Mouse (Mus musculus): Measurements from ENCODE around the gene Rph3a. TPM values are rescaled to one million over a fixed set of nuclear protein-coding genes. Genes with fewer than 3 reads are reported as not detected.
"Not testable (repeated sequence)": the region's sequence is repeated elsewhere in the genome, so short reads cannot be mapped to it uniquely, and the experiment has no call there.

The Rph3a gene
- polyA plus RNA-seq, 1 experiment from 2014 or later: 7.7 TPM

DNA sequence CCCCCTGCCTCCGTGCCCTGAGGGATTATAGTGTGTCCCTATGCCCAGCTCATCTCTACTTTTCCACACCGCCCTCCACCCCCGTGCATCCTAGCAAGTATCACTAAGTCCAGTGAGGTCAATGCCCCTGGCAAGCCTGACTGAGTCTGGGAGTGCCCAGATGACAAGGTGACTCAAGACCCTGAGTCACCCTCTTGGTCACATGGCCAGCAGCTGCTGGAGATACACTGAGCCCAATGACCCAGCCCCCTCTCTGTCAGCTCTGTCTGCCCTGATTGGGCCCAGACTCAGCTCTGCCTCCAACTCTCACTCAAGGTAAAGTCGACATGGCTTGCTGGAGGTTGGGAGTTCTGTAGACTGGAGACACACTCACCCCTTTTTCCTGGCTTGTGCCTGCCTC lies 72.1 kb downstream of the Rph3a start:
- Histone ChIP-seq H3K27ac (no peak overlapping the region), H3K4me3 (no peak overlapping the region), H3K36me3 (ENCODE audit: poor library complexity, severe bottlenecking) (no peaks in the 10 kb centered on the region), H3K4me1 (no peaks in the 10 kb centered on the region), H3K27me3 (no peaks in the 10 kb centered on the region), H3K9me3 (replicated peaks) (no peaks in the 10 kb centered on the region), H3K4me2 (no peak overlapping the region), H3K9ac (no peak overlapping the region)
- WGBS: 84% methylated on average over 4 of the region's 4 CpGs
- no peak for ATAC-seq

DNA sequence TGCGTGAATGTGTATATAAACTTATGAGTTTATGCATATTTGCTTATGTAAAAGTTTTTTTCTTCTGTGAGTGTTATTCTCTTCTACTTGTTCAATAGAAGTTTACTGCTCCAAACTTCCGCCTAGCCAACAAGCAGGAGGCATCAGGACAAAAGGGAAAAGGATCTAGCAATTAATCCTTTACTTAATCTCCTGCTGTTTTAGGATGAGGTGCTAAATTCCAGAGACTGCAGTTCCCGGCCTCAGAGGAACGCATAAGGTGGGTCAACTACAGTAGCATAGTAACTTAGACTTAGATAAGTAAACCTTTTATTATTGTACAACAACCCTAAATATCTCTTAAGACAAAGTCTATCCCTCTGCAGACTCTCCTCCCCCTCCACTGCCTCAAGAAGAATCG lies 75.9 kb downstream of the Rph3a start:
- ATAC-seq: no peak
- no peaks in the 10 kb centered on the region for H3K4me1 ChIP-seq
- no peak overlapping the region for H3K4me2 ChIP-seq
- H3K36me3 ChIP-seq (ENCODE audit: poor library complexity, severe bottlenecking): no peaks in the 10 kb centered on the region
- no peaks in the 10 kb centered on the region for H3K27me3 ChIP-seq
- no peaks in the 10 kb centered on the region for H3K9me3 ChIP-seq (replicated peaks)
- WGBS: 9% methylated on average over 4 of the region's 5 CpGs
- H3K9ac ChIP-seq: no peak overlapping the region
- no peak overlapping the region for H3K27ac ChIP-seq
- no peak overlapping the region for H3K4me3 ChIP-seq

DNA sequence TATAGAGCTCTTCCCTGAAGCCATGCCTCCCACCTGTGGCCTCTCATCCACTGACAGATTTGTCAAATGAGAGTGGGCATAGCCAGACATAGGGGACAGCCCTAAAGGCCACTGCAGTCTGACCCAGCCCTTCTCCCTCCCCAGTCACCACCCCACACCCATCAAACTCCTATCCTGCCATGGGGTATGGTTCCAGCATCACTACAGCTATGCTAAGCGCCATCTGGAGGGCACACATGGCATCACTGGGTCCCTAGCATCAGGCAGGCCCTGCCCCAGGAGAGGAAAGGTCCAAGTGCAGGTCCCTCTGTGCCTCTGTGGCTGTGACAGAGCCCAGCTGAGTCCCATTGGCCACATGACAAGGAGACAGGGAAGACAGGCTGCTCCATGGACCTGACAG lies 82.9 kb downstream of the Rph3a start:
- H3K4me1 ChIP-seq: no peaks in the 10 kb centered on the region
- H3K27me3 ChIP-seq: no peaks in the 10 kb centered on the region
- H3K27ac ChIP-seq: no peak overlapping the region
- no peaks in the 10 kb centered on the region for H3K9me3 ChIP-seq (replicated peaks)
- 5% methylated on average over 1 of the region's 1 CpGs for WGBS
- H3K4me2 ChIP-seq: no peak overlapping the region
- no peak overlapping the region for H3K4me3 ChIP-seq
- H3K36me3 ChIP-seq (ENCODE audit: poor library complexity, severe bottlenecking): no peaks in the 10 kb centered on the region
- H3K9ac ChIP-seq: no peak overlapping the region
- no peak for ATAC-seq

DNA sequence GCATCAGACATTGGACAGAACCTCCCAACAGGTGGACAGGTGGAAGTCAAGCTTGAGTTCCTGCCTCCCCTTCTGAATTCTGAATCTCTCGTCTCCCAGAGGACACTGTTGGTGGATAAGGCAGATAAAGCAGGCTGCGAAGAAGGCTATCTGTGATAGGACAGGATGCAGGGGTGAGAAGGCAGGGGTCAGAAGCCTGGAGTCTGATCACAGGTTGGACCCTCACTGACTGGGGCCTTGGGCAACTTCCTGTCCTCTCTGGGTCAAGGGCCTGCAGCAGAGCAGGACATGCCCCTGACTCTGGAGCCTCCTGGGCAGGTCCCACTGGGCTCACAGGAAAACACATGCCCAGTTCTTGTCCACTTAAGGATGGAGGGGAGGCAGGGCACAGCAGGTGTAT lies 83.6 kb downstream of the Rph3a start:
- not testable (repeated sequence) for H3K4me2 ChIP-seq; H3K9ac ChIP-seq; H3K9me3 ChIP-seq (replicated peaks); H3K4me1 ChIP-seq; H3K4me3 ChIP-seq; ATAC-seq; H3K27me3 ChIP-seq; H3K36me3 ChIP-seq (ENCODE audit: poor library complexity, severe bottlenecking); H3K27ac ChIP-seq
- 63% methylated on average over 2 of the region's 2 CpGs for WGBS

DNA sequence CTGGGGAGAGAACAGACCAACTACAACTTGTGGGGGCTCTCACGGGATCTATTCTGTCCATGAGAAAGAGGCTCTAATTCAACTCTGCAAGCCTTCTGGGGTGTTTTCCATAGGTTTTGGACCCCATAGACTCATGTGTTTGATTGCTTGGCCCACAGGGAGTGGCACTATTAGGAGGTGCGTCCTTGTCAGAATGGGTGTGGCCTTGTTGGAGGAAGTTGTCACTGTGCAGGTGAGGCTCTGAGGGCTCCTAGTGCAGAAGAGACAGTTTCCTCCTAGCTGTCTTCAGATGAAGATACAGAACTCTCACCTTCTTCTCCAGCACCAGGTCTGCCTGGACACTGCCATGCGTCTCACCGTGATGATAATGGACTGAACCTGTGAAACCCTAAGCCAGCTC lies 85.4 kb downstream of the Rph3a start:
- not testable (repeated sequence) for H3K9me3 ChIP-seq (replicated peaks); H3K4me3 ChIP-seq; ATAC-seq; H3K4me1 ChIP-seq; H3K4me2 ChIP-seq; H3K27me3 ChIP-seq; H3K27ac ChIP-seq; H3K36me3 ChIP-seq (ENCODE audit: poor library complexity, severe bottlenecking); H3K9ac ChIP-seq
- 89% methylated on average over 4 of the region's 4 CpGs for WGBS

DNA sequence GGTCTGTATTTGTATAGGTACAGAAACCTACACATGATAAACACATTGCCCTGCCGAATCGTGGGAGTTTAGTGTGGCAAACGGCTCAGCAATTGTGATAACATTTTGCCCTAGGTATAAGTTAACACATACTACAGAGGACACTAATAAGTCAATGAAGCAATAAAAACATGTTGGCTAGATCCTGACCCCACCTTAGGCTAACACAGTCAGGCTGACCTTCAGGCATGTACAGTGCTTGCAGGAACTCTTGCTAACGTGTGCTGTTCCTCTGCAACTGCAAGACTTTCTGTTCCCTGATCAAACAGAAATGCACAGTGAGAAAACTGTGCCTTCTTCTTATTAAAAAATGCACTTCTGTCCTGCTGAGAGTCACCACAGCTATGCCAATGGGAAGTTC lies 85.9 kb downstream of the Rph3a start:
- H3K9me3 ChIP-seq (replicated peaks): no peaks in the 10 kb centered on the region
- H3K36me3 ChIP-seq (ENCODE audit: poor library complexity, severe bottlenecking): no peaks in the 10 kb centered on the region
- H3K9ac ChIP-seq: no peak overlapping the region
- no peak overlapping the region for H3K4me3 ChIP-seq
- no peak overlapping the region for H3K4me2 ChIP-seq
- no peaks in the 10 kb centered on the region for H3K27me3 ChIP-seq
- no peaks in the 10 kb centered on the region for H3K4me1 ChIP-seq
- WGBS: 84% methylated on average over 4 of the region's 4 CpGs
- ATAC-seq: no peak
- no peak overlapping the region for H3K27ac ChIP-seq

DNA sequence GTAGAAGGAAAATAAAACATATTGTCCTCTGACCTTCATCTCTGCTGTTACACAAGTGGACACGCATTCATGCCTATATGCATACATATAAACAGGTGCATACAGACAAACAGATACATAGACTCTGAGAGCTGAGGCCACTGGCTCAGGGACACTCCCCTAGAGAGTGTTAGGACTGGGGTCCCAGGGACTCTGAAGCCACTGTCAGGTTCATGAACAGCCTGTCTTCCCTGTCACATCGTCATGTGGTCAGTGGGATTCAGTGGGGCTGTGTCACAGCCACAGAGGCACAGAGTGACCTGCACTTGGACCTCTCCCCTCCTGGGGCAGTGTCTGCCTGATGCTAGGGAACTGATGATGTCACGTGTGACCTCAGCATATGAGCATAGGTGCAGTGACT lies 89.6 kb downstream of the Rph3a start:
- H3K4me3 ChIP-seq: no peak overlapping the region
- no peak overlapping the region for H3K9ac ChIP-seq
- H3K27ac ChIP-seq: no peak overlapping the region
- H3K36me3 ChIP-seq (ENCODE audit: poor library complexity, severe bottlenecking): no peaks in the 10 kb centered on the region
- ATAC-seq: no peak
- H3K4me2 ChIP-seq: no peak overlapping the region
- H3K9me3 ChIP-seq (replicated peaks): no peaks in the 10 kb centered on the region
- H3K27me3 ChIP-seq: no peaks in the 10 kb centered on the region
- H3K4me1 ChIP-seq: no peaks in the 10 kb centered on the region
- WGBS: 85% methylated on average over 3 of the region's 3 CpGs

DNA sequence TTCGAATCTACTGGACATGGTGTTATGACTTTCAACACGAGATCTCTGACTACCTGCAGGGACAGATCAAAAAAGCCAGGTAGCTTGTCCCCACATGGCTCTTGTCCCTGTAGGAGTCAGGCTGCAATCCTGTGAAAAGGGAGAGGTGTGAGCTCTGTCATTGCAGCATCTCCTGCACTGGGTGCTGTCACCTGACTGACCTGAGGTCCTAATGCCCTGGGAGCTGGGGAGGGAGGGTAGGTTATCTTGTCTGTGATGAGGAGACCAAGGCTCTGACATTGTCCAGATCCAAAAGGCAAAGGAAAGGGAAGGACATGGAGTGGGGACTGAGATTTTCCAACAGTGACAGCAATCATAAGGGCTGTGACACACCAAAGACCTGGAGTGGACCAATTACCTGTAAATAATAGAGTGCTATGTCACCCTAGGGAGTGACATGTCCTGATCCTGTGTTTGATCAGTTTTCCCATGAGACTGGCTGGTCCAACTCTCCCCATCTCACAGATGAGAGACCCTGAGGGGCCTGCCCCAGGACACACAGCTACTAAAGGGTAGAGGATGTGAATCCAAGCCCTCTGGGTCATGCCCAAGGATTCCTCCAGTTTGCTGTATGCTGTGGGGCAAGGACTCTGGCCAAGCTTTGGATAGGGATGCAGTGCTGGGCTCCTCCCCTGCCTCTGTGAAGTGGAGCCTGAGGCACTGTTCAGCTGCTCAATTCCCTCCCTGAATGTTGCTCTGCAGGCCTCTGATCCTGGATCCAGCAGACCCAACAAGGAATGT lies 90.5 kb downstream of the Rph3a start:
- H3K36me3 ChIP-seq (ENCODE audit: poor library complexity, severe bottlenecking); H3K9ac ChIP-seq; H3K27ac ChIP-seq; ATAC-seq; H3K4me1 ChIP-seq; H3K4me2 ChIP-seq; H3K27me3 ChIP-seq; H3K4me3 ChIP-seq; H3K9me3 ChIP-seq (replicated peaks): not testable (repeated sequence)
- WGBS: 78% methylated on average over 2 of the region's 2 CpGs

DNA sequence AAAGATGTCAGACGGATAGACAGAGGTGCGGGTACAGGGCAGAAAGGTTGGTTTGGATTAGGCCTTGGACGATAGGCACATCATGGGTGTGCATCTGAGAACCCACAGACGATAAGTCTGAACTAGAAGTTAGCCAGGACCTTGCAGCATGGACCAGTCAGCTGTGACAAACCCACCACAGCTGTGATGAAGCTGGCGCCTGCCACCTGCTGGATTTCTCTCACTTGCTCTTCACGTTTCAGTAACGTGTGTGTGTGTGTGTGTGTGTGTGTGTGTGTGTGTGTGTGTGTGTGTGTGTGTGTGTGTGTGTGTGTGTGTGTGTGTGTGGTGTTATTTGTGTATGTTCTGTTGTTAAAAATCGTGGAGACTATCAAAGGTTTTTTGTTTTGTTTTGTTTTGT lies 95.7 kb downstream of the Rph3a start, which contains the start of gene Oas1d:
Gene Oas1d, plus strand, starts transcription at position 333 of the 400 bp plus-strand sequence.
- not testable (repeated sequence) for H3K4me2 ChIP-seq; ATAC-seq; H3K27me3 ChIP-seq; H3K27ac ChIP-seq; H3K4me3 ChIP-seq; H3K36me3 ChIP-seq (ENCODE audit: poor library complexity, severe bottlenecking); H3K9me3 ChIP-seq (replicated peaks); H3K4me1 ChIP-seq; H3K9ac ChIP-seq
- WGBS: 50% methylated on average over 8 of the region's 8 CpGs

DNA sequence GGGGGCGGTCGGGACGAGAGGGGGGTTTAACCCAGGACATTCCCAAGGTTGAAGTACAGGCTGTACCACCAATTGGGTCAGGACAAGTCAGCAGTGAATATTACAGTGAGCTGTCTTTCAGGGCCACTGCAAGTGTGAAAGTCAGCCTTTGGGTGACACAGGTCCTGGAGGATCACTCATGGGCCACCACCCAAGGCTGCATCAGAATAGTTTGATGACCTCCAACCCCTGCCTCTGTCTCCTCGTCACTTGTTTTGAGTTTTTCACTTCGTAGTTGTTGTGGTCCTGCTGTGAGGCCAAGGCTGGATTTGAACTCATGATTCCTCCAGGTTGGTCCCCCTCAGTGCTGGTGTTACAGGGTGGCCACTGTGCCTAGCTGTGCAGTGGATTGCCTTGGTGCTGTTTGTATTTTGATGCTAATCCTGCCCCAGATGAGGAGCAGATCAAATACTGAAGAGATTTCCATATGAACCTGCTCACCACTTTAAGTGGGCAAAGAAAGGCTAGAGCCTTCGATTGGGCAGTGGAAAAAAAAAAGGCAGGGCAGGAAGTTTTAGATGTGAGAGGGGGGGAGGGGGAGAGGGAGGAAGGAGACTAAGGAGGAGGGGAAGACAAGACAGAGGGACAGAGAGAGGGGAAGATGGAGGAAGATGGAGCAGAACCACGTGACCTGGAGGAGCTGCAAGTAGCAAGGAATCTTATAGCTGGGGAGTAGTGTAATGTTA lies 101.5 kb downstream of the Rph3a start:
- Histone ChIP-seq H3K4me2 (no peak overlapping the region), H3K27ac (no peak overlapping the region), H3K4me3 (no peak overlapping the region), H3K36me3 (ENCODE audit: poor library complexity, severe bottlenecking) (no peaks in the 10 kb centered on the region), H3K9me3 (replicated peaks) (no peaks in the 10 kb centered on the region), H3K27me3 (no peaks in the 10 kb centered on the region), H3K4me1 (no peaks in the 10 kb centered on the region), H3K9ac (no peak overlapping the region)
- no peak for ATAC-seq
- 48% methylated on average over 7 of the region's 7 CpGs for WGBS

DNA sequence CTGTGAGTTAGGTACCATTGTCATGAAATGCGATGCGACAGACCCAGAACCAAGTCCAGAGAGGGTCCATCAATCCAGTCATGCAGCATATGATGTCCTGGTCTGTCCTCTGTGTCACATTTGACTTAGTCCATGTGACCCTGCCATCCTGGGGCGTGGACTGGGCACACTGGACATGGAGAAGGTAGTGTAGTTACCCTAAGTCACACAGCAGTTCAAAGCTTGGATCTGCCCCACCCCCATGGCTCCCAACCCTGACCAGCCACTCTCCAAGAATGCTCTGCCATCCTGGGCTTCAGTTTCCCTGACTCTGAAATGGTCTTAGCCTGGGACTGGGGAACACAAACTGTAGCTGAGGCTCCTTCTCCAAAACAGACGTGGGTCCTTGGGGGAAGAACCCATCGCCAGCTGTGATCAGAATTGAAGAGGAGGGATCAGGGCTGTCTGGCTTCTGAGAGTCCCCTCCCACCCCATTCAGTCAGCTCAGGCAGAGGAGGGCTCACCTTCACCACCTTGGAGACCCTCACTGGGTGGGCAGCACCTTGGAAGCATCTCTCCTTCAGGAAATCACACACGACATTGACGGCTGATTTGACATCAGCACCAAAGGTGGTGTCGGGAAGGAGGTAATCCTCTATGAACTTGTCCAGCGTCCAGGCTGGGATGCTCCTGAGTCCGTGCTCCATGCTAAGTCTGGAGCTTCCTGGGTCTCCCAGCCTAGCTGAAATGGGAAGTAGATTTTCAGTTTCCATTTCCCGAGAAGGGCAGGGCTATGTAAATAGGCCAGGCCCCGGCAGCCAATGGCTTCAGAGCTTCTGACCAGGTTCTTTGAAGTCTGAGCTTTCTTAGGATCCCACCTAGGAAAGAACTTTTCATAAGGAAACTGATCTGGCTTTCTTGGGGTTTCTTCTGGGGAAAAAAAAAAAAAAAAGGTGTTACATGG lies 102.8 kb downstream of the Rph3a start, which contains the start of gene Oas1a:
Gene Oas1a, minus strand, starts transcription at position 731 of the 943 bp plus-strand sequence.
- not testable (repeated sequence) for H3K4me1 ChIP-seq; H3K9ac ChIP-seq; H3K4me3 ChIP-seq; ATAC-seq; H3K36me3 ChIP-seq (ENCODE audit: poor library complexity, severe bottlenecking); H3K27me3 ChIP-seq; H3K9me3 ChIP-seq (replicated peaks); H3K4me2 ChIP-seq; H3K27ac ChIP-seq
- 41% methylated on average over 8 of the region's 12 CpGs for WGBS

DNA sequence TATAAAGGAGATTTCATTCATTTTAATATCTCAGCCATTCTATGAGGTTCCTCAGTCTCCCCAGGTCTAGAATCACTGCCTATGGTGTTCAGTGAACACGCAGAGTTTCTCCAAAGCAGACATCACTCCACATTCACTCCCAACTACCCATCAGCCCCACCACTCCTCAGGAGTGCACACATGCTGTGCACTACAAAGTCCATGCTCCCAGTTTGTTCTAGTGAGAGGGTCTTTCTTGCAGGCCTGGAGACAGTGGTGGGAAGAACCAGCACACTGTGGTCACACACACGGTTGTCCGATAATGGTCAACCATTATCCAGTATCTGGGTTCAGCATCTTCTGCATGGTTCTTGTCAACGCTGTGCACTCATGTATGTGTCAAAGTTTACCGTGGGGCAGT lies 107.8 kb downstream of the Rph3a start:
- ATAC-seq: no peak
- Histone ChIP-seq H3K27me3 (no peaks in the 10 kb centered on the region), H3K4me1 (no peaks in the 10 kb centered on the region), H3K27ac (no peak overlapping the region), H3K4me2 (no peak overlapping the region), H3K9me3 (replicated peaks) (no peaks in the 10 kb centered on the region; the same call in 1 of the 2 replicates), H3K36me3 (ENCODE audit: poor library complexity, severe bottlenecking) (no peaks in the 10 kb centered on the region), H3K9ac (no peak overlapping the region), H3K4me3 (no peak overlapping the region)
- WGBS: 94% methylated on average over 5 of the region's 5 CpGs
